Mouse (Mus musculus) embryonic fibroblast, embryonic 13.5 days (primary cell): ENCODE results near the gene Psrc1.

Experiments used
- CTCF ChIP-seq: IDR thresholded peaks from 2 replicates; pipeline ENCODE4 v1.5.1; 2011; ENCODE audit warnings: mild to moderate bottlenecking, control low read depth, low read length, moderate library complexity, borderline replicate concordance; ENCODE audit not compliant: insufficient read depth
- POLR2A ChIP-seq: IDR thresholded peaks from 2 replicates; pipeline ENCODE4 v1.6.1; 2011; ENCODE audit warnings: low read depth, mild to moderate bottlenecking, control low read depth, low read length, moderate library complexity

DNA sequence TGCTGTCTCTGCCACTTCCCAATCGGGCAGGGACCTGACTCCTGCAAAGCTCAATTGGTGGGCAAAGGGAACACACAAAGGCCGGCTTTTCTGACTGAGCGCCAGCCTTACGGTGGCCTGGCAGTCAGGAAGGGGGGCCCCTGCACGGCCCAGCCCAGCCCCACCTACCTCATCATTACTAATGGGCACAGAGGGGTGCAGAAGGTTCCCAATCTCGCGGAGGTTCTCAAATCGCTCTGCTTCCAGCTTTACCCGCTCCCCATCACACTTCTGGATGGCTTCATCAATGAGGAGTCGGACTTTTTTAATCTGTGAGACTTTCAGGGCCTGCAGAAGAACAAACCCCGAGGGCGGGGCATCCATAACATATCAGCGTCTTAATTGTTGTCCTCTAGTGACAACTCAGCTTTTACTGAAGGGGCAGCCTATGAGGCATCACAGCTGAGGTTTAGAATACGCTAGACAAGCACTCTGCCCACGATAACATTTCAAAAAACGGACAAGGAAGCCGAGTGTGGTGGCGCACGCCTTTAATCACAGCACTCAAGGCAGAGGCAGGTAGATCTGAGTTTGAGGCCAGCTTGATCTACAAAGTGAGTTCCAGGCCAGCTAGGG lies 50.3 kb downstream of the Psrc1 start:
- TF ChIP-seq POLR2A (no peak), CTCF (no peak)
